Mouse (Mus musculus) lung, embryonic 16.5 days (tissue): Measurements from ENCODE around the gene Dchs1. TPM values are rescaled to one million over a fixed set of nuclear protein-coding genes. Genes with fewer than 3 reads are reported as not detected.
A peak's percentile ranks its signal among the peaks of the same experiment; 100 is the strongest.

Experiments
- ATAC-seq: fragments of 200-750 bp; cut with Nextera tagmentation; 2 replicates; pipeline ENCODE4 v1.8.0; 2017; ENCODE audit warnings: low read depth, mild to moderate bottlenecking, moderate library complexity
- H3K27ac ChIP-seq: fragments of 300-500 bp; sonication (generic); 2 replicates; pipeline ENCODE4 v1.5.1; 2014; ENCODE audit warnings: mild to moderate bottlenecking, control low read depth, low read length
- H3K27me3 ChIP-seq: fragments of 300-500 bp; sonication (generic); 2 replicates; pipeline ENCODE4 v1.6.1; 2014; ENCODE audit warnings: low read depth, low read length, mixed read lengths; ENCODE audit not compliant: control insufficient read depth, insufficient read depth
- H3K36me3 ChIP-seq: fragments of 300-500 bp; sonication (generic); 2 replicates; pipeline ENCODE4 v1.6.1; 2014; ENCODE audit warnings: low read length; ENCODE audit not compliant: control insufficient read depth, insufficient read depth
- H3K4me1 ChIP-seq: fragments of 300-500 bp; sonication (generic); replicated peaks from 2 replicates; pipeline ENCODE4 v1.6.1; 2014; ENCODE audit warnings: low read length, mixed read lengths; ENCODE audit not compliant: control insufficient read depth, insufficient read depth
- H3K4me2 ChIP-seq: fragments of 300-500 bp; sonication (generic); 2 replicates; pipeline ENCODE4 v1.6.1; 2014; ENCODE audit warnings: low read depth, low read length, control low read depth
- H3K4me3 ChIP-seq: fragments of 300-500 bp; sonication (generic); 2 replicates; pipeline ENCODE4 v1.5.1; 2014; ENCODE audit warnings: mild to moderate bottlenecking, low read length, control low read depth
- H3K9ac ChIP-seq: fragments of 300-500 bp; sonication (generic); 2 replicates; pipeline ENCODE4 v1.6.1; 2014; ENCODE audit warnings: low read length, control low read depth
- H3K9me3 ChIP-seq: fragments of 300-500 bp; sonication (generic); 2 replicates; pipeline ENCODE4 v1.6.1; 2016; ENCODE audit warnings: low read length; ENCODE audit not compliant: control insufficient read depth
- WGBS: fragments of 180-500 bp; shearing (Covaris S2); extraction: QIAGEN DNeasy Blood & Tissue Kit; methylation state at CpG from one replicate; pipeline ENCODE4 v1.1.7; 2014; 5-methylcytosine and 5-hydroxymethylcytosine counted together
- polyA plus RNA-seq: library from polyadenylated mRNA; unstranded; fragments of >200 nt; fragmentation: Nextera tagmentation; extraction: Ambion mirVana; gene quantifications from 2 replicates; pipeline ENCODE4 v1.2.1, GENCODE M21; 2015

Gene Dchs1
- polyA plus RNA-seq, 1 experiment from 2014 or later = 7.1 TPM

DNA sequence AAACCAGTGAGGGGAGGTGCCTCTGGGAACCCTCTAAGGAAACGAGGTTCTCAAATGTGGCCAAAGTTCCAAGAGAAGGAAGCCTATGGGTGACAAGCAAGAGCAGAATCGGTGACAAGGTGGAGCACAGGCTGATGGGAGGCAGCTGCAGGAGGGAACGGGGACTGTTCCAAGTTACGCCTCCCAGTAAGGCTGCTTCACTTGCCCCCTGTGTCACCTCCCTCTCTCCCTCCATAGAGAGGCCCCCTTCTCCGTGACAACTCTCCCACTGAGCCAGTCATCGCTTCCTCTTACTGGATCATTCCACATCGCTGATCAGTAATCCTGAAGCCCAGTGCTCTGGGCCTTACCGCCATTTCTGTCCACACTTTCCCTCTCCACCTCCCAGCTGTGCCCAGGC is 12.8 kb downstream of the Dchs1 start:
- H3K9me3 ChIP-seq = no peaks in the 10 kb centered on the region
- ATAC-seq = no peak
- no peak overlapping the region for H3K9ac ChIP-seq
- H3K4me3 ChIP-seq = no peak overlapping the region
- peaks cover 17% of the 10 kb centered on the region for H3K36me3 ChIP-seq
- peak overlapping the region; percentile 35; the same call in 1 of the 2 replicates for H3K27ac ChIP-seq
- peaks cover 40% of the 10 kb centered on the region for H3K4me1 ChIP-seq
- WGBS = 36% methylated on average over 8 of the region's 8 CpGs
- H3K27me3 ChIP-seq = no peaks in the 10 kb centered on the region
- no peak overlapping the region for H3K4me2 ChIP-seq

GRCm38 (mm10) chr7:105773041-105773440 is 14.4 kb downstream of the Dchs1 start:
- Histone ChIP-seq H3K9me3 (no peaks in the 10 kb centered on the region), H3K9ac (no peak overlapping the region), H3K27ac (peak overlapping the region; percentile 65), H3K27me3 (no peaks in the 10 kb centered on the region), H3K4me2 (no peak overlapping the region), H3K4me1 (peaks cover 27% of the 10 kb centered on the region), H3K4me3 (no peak overlapping the region), H3K36me3 (peaks cover 17% of the 10 kb centered on the region)
- 0 out of 2 replicates have a peak, but pooled peaks have one; percentile 24 for ATAC-seq
- WGBS = 75% methylated on average over 5 of the region's 5 CpGs

GRCm38 (mm10) chr7:105772331-105772730 is 15.1 kb downstream of the Dchs1 start:
- Histone ChIP-seq H3K9me3 (no peaks in the 10 kb centered on the region), H3K36me3 (peaks cover 17% of the 10 kb centered on the region), H3K27ac (no peak overlapping the region), H3K4me3 (no peak overlapping the region), H3K4me2 (no peak overlapping the region), H3K4me1 (peaks cover 24% of the 10 kb centered on the region), H3K27me3 (no peaks in the 10 kb centered on the region), H3K9ac (no peak overlapping the region)
- ATAC-seq = no peak
- WGBS = 93% methylated on average over 15 of the region's 15 CpGs

DNA sequence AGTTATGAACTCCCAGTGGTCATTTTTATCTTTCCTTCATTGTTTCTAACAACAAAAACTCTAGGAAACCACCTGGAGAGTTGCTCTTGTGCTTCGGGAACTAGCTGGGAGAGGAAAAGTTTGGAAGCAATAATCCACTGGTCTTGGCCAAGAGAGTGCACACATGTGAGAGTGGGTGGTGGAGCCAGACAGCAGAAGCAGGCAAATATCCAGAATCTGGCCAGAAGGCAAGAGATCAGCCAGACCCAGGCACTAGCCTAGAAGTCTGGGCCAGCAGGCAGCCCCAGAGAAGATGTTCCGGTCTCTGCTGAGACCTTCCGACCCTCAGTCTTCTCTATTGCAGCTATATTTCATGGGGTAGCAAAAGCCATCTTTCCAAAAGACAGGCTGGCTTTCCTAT is 17.5 kb downstream of the Dchs1 start:
- peaks cover 24% of the 10 kb centered on the region for H3K4me1 ChIP-seq
- H3K27me3 ChIP-seq = no peaks in the 10 kb centered on the region

DNA sequence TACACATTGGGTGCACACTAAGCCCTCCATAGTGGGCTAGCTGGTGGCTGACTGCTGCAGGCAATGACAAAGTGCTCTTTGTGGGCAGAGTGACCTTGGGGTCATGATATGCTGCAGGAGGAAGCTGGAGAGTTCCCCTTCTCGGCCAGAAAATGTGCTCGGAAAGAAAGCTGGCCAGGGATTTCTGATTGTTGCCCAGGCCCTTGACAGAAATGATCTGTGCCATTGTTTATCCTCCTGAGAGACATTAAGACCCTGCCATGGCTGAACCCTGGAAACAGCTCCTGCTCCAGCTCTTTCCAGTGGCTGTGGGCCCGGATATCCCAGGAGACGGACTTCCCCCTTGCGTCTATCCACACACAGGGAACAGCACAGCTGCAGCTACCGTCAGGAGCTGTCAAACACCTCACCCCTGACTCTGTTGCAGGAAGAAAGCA is 19.7 kb downstream of the Dchs1 start:
- WGBS = 13% methylated on average over 6 of the region's 6 CpGs
- Histone ChIP-seq H3K27me3 (no peaks in the 10 kb centered on the region), H3K4me3 (no peak overlapping the region), H3K9ac (peak overlapping the region; percentile 30; the same call in 1 of the 2 replicates), H3K9me3 (no peaks in the 10 kb centered on the region), H3K4me1 (peaks cover 8% of the 10 kb centered on the region; the same call in 1 of the 2 replicates), H3K4me2 (no peak overlapping the region), H3K36me3 (peaks cover 41% of the 10 kb centered on the region), H3K27ac (peak overlapping the region; percentile 50)
- ATAC-seq = peak; percentile 61

More for the DNA sequence above, 17.5 kb downstream of the Dchs1 start:
- Histone ChIP-seq H3K27ac (no peak overlapping the region), H3K9ac (no peak overlapping the region), H3K4me3 (no peak overlapping the region), H3K36me3 (peaks cover 27% of the 10 kb centered on the region), H3K4me2 (no peak overlapping the region), H3K9me3 (no peaks in the 10 kb centered on the region)
- no peak for ATAC-seq
- whole genome bisulfite sequencing = 80% methylated on average over 3 of the region's 3 CpGs

- Histone ChIP-seq H3K36me3 (peaks cover 42% of the 10 kb centered on the region), H3K27me3 (no peaks in the 10 kb centered on the region), H3K9me3 (no peaks in the 10 kb centered on the region), H3K4me1 (peaks cover 6% of the 10 kb centered on the region; the same call in 1 of the 2 replicates), H3K4me2 (no peak overlapping the region), H3K27ac (no peak overlapping the region), H3K9ac (no peak overlapping the region), H3K4me3 (no peak overlapping the region)
- no peak for ATAC-seq
- 91% methylated on average over 11 of the region's 11 CpGs for WGBS
Measured at GRCm38 (mm10) chr7:105764331-105764730, 23.1 kb downstream of the Dchs1 start.

- Histone ChIP-seq H3K9ac (no peak overlapping the region), H3K9me3 (no peaks in the 10 kb centered on the region), H3K4me3 (peak overlapping the region; percentile 16; the same call in 1 of the 2 replicates), H3K4me2 (peak overlapping the region; percentile 40), H3K4me1 (peaks cover 4% of the 10 kb centered on the region; the same call in 1 of the 2 replicates), H3K27ac (no peak overlapping the region), H3K36me3 (peaks cover 47% of the 10 kb centered on the region), H3K27me3 (no peaks in the 10 kb centered on the region)
- ATAC-seq = peak; percentile 18; the same call in 1 of the 2 replicates
- 55% methylated on average over 55 of the region's 55 CpGs for WGBS
Measured at GRCm38 (mm10) chr7:105762517-105763270, 24.8 kb downstream of the Dchs1 start.

DNA sequence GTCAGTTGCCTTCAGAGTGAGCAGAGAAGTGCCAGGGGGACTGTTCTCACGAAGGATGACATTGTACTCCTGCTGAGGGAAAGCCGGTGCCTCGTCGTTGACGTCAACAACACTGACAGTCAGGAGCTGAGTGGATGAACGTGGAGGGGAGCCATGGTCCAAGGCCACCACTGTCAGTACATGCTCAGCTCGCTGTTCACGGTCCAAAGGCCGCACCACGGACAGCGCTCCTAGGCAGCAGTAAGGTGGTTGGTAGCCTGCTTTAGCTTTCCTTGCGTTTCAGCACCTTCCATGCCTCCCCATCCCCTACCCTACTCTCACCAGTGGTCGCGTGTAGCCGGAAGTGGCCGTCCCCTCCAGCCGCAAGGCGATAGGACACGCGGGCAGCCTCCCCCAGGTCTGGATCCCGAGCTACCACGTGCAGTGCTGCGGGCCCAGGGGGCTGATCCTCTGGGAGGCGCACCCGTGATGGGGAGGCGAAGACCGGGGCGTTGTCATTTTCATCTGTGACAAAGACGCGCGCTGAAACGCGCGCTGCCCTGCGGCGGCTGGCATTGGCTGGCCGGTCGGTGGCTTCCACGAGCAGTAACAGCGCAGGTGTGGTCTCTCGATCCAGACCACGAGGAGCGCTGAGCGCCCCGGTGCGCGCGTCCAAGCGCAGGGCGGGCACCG is 25.5 kb downstream of the Dchs1 start:
- peak; percentile 12 for ATAC-seq

GRCm38 (mm10) chr7:105753281-105753680 is 34.2 kb downstream of the Dchs1 start:
- Histone ChIP-seq H3K9me3 (no peaks in the 10 kb centered on the region), H3K4me3 (no peak overlapping the region), H3K9ac (no peak overlapping the region), H3K27ac (no peak overlapping the region), H3K4me1 (peaks cover 6% of the 10 kb centered on the region; the same call in 1 of the 2 replicates), H3K36me3 (peaks cover 16% of the 10 kb centered on the region), H3K4me2 (no peak overlapping the region), H3K27me3 (no peaks in the 10 kb centered on the region)
- ATAC-seq = no peak
- WGBS = 86% methylated on average over 10 of the region's 10 CpGs

More for the DNA sequence above, 25.5 kb downstream of the Dchs1 start:
- Histone ChIP-seq H3K27me3 (no peaks in the 10 kb centered on the region), H3K4me2 (peak overlapping the region; percentile 40), H3K4me1 (no peaks in the 10 kb centered on the region), H3K27ac (no peak overlapping the region), H3K36me3 (peaks cover 52% of the 10 kb centered on the region), H3K9ac (no peak overlapping the region), H3K9me3 (no peaks in the 10 kb centered on the region), H3K4me3 (peak overlapping the region; percentile 16; the same call in 1 of the 2 replicates)
- 48% methylated on average over 51 of the region's 51 CpGs for WGBS
